Mouse (Mus musculus) colon, adult 2 months (tissue): ENCODE data around the gene Exosc1. TPM values are rescaled to one million over a fixed set of nuclear protein-coding genes. Genes with fewer than 3 reads are reported as not detected.

Source experiments
- polyA plus RNA-seq: library from polyadenylated mRNA; depleted of rRNA; stranded (reverse); fragments of >200 nt; gene quantifications from 2 replicates; pipeline ENCODE4 v1.2.3, GENCODE M21; 2012; rRNA removed

Exosc1 gene
- 7.6 and 9.4 TPM in 2 replicates for polyA plus RNA-seq

DNA sequence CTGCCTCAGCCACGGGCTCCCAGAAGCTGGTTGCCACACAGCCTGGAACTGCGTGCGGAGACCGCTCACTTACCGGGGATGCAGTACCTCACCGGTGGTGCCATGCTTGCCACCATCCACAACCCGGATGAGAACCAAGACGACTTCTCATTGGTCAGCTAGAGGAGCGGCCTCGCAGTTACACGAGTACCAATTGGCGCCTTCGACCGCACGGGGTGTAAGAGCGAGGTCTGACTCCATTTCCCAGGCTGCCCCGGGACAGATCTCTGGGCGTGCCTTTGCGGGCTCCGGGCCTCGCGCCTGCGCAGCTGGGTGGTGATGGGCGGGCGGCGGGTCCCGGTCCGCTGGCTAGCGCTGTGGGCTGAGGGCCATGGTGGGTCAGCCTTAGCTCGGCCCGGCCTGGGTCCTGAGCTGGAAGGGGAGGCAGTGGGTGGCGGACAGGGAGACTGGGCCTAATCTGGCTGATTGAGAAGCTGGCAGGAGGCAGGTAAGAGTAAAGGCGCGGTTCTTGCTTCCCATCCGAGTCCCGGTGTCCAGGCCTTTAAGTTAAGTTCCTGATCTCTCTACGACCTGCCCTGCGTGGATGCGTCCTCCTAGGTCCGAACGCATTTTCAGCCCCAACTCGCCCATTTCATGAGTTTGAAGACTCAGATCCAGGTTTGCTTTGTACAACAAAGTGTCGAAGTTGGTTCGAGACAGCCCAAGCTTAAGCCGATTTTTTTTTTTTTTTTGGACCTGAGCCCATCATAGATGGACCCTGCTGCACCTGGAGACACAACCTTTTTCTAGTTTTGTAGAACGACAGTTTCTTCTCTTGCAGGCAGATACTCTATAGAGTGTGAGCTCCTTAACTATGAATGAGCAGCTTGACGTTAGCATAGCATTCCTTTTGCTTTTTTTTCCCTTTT, at the start of gene Exosc1, which contains the start of gene Zdhhc16:
Gene Exosc1 (minus strand): TSS at position 245 of the 908 bp plus-strand sequence.
Gene Zdhhc16 (plus strand): TSS at position 302 of the 908 bp plus-strand sequence.

GRCm38 (mm10) chr19:41981595-41981927, 48.3 kb upstream of the Exosc1 start, which contains the start of gene Ubtd1:
Ubtd1 (plus strand) TSS chr19:41981763.

DNA sequence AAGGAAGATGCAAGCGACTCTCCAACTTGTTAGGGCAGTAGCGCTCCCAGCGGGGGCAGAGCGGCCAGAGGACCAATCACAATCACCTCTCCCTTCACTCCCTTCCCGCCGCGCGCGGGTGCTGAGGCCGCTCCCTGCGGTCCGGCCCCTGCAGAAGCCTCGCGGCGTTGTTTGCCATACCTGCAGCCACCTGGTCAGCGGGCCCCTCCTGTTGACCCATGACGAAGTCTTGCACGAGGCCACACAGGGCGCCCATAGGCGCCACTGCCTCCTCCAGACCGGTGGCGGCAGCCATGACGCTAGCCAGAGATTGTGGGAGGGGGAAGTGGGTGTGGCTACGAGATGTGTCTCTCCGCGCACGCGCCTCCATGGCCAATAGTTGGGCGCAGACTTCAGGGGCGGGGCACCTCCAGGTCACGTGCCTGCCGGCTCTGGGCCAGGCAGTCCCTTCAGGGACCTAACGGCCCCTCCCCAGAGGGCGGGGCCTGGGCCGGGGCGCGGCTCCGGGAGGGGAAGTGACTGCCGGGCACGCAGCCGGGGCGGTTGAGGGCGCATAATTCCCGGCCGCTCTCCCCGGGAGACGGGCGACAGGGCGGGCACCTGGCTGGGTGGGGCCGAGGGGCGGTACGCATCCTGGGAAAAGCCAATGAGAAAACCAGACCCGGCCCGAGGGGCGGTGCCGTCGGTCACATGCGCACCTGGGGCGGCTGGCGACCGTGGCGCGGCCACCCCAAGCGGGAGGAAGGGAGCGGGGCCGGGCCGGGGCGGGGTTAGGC, 47.8 kb upstream of the Exosc1 start, which contains the start of gene Mms19:
Gene Mms19 (minus strand): TSS at position 339 of the 776 bp plus-strand sequence.

DNA sequence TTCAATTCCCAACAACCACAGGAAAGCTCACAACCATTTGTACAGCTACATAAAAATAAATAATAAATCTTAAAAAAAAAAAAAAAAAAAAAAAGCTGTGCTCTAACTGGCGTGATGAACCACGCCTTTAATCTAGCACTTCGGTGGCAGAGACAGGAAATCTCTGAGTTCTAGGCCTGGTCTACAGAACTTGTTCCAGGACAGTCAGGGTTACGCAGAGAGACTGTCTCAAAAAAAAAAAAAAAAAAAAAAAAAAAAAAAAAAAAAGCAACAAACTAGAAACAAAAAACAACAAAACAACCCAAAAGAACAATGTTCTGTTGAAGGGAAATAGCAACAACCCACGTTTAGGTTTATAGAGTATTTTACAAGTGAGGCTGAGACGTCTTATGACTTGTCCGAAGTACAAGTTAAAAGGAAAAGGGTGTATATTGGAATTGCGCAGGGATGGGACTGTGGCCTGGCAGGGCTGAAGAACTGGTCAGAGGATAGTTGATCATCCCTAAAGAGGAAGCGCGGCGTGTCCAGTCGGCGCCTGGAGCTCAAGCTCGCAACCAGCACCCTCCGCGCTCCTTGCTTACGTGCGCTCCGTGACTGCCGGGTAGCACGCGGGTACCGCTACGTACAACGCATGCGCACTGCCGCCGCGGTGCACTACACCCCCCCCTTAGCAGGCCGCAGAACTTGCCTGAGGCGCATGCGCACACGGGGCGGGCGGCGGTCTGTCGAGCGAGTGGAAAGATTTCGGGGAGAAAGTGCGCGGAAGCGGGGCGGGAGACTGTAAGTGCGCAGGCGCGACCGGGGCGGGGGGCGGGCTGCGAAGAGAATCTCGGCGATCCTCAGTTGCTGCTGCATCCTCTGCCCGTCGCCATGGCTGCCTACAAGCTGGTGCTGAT, 21.8 kb downstream of the Exosc1 start, which contains the start of gene Pgam1:
Gene Pgam1 (plus strand): TSS at position 746 of the 896 bp plus-strand sequence.

DNA sequence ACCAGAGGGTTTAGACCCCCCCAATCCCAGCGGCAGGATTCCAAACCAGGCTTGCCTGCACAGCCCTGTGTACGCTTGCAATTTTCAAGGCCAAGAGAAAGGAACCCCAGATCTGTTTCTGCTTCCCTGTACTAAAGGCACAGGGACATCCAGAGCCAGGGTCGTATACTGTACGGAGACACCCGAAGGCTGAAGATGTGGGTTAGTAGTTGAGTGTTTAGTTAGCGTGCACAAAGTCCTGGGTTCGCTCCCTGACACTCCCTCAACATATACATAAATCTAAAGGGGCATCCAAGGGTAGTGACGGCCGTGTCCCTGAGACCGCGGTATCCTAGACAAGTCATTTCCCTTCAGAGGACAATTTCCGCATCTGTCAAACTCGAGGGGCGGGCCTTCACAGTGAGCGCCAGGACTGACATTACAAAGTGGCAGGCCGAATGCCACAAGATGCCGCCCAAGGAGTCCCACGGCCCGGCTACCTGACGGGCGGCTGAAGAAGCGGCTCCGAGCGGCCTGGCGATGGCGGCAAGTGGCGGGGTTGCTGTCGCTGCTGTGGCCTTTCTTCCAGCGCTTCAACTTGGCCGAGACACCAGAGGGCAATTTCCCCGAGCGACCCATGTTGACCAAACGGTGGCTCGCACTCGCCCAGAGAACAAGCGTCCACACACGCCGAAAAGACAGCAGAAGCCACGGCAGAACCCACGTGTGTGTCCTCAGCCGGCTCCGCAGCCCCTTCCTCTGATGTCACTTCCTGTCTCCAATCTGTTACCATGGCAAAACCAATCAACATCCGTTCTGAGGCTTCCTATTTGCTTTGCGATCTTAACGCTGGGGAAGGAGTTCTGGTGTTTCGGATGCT, 37.5 kb downstream of the Exosc1 start, which contains the start of gene Rrp12:
Gene Rrp12 (minus strand): TSS at position 714 of the 859 bp plus-strand sequence.

Other genes with a start within 250 kb of the Exosc1 start
- gene Slit1, start 189.8 kb downstream of the Exosc1 start, polyA plus RNA-seq = 0.91 and 0.92 TPM in 2 replicates
- 1.3 and 1.4 TPM in 2 replicates for gene Arhgap19, start 131.4 kb downstream of the Exosc1 start, polyA plus RNA-seq
- gene Frat1, start 103.5 kb downstream of the Exosc1 start, polyA plus RNA-seq = 20.9 and 21.1 TPM in 2 replicates
- gene Frat2, start 85.3 kb downstream of the Exosc1 start, polyA plus RNA-seq = 55.7 and 56.1 TPM in 2 replicates
- gene Rrp12, start 37.2 kb downstream of the Exosc1 start, polyA plus RNA-seq = 4.1 and 5.0 TPM in 2 replicates
- 261 and 284 TPM in 2 replicates for gene Pgam1, start 21.5 kb downstream of the Exosc1 start, polyA plus RNA-seq
- 66.0 and 96.7 TPM in 2 replicates for gene Zdhhc16, start 57 bp upstream of the Exosc1 start, polyA plus RNA-seq
- 45.4 and 48.2 TPM in 2 replicates for gene Mms19, start 47.7 kb upstream of the Exosc1 start, polyA plus RNA-seq
- gene Ubtd1, start 48.3 kb upstream of the Exosc1 start, polyA plus RNA-seq = 19.7 and 20.1 TPM in 2 replicates
- 0.17 and 0.21 TPM in 2 replicates for gene Ankrd2, start 102.6 kb upstream of the Exosc1 start, polyA plus RNA-seq
- 6.0 and 7.8 TPM in 2 replicates for gene Hoga1, start 112.2 kb upstream of the Exosc1 start, polyA plus RNA-seq
- gene 4933411K16Rik, start 118.8 kb upstream of the Exosc1 start, polyA plus RNA-seq = 0.23 and 0.31 TPM in 2 replicates
- 3.4 and 3.5 TPM in 2 replicates for gene Morn4, start 152.9 kb upstream of the Exosc1 start, polyA plus RNA-seq
- 26.1 and 34.8 TPM in 2 replicates for gene Pi4k2a, start 157.0 kb upstream of the Exosc1 start, polyA plus RNA-seq
- gene Avpi1, start 195.6 kb upstream of the Exosc1 start, polyA plus RNA-seq = 17.5 and 18.3 TPM in 2 replicates
- 120 and 135 TPM in 2 replicates for gene Marveld1, start 214.0 kb upstream of the Exosc1 start, polyA plus RNA-seq
- gene Zfyve27, start 230.5 kb upstream of the Exosc1 start, polyA plus RNA-seq = 41.8 and 42.8 TPM in 2 replicates